Mouse (Mus musculus) thymus, adult 2 months (tissue): ENCODE data around the gene Olfr592. TPM values are rescaled to one million over a fixed set of nuclear protein-coding genes. Genes with fewer than 3 reads are reported as not detected.

ENCODE experiments used
- DNase-seq: peaks from one replicate; pipeline ENCODE4 v3.0.0; 2021
- H3K27ac ChIP-seq: fragments of 200-500 bp; 2 replicates; pipeline ENCODE4 v1.5.1; 2012; ENCODE audit warnings: low read length, control low read depth; ENCODE audit not compliant: control insufficient read depth, insufficient read depth
- H3K27me3 ChIP-seq: fragments of 200-500 bp; 2 replicates; pipeline ENCODE4 v1.6.1; 2012; ENCODE audit warnings: mild to moderate bottlenecking, low read length, moderate library complexity, mixed read lengths; ENCODE audit not compliant: control insufficient read depth, insufficient read depth
- H3K36me3 ChIP-seq: fragments of 200-500 bp; 2 replicates; pipeline ENCODE4 v1.6.1; 2012; ENCODE audit warnings: mild to moderate bottlenecking, low read length, moderate library complexity; ENCODE audit not compliant: control insufficient read depth, insufficient read depth
- H3K4me1 ChIP-seq: fragments of 200-500 bp; replicated peaks from 2 replicates; pipeline ENCODE4 v1.6.1; 2012; ENCODE audit warnings: low read length; ENCODE audit not compliant: control insufficient read depth, insufficient read depth
- H3K4me3 ChIP-seq: fragments of 200-500 bp; 2 replicates; pipeline ENCODE4 v1.5.1; 2012; ENCODE audit warnings: mild to moderate bottlenecking, low read length, control low read depth, moderate library complexity; ENCODE audit not compliant: control insufficient read depth, insufficient read depth
- CTCF ChIP-seq: fragments of 200-500 bp; IDR thresholded peaks from 2 replicates; pipeline ENCODE4 v1.5.1; 2012; ENCODE audit warnings: mild to moderate bottlenecking, control low read depth, low read length, moderate library complexity, borderline replicate concordance; ENCODE audit not compliant: control insufficient read depth, poor library complexity, insufficient read depth; ENCODE audit errors: extremely low read depth
- POLR2A ChIP-seq: fragments of 200-500 bp; IDR thresholded peaks from 2 replicates; pipeline ENCODE4 v1.6.1; 2012; ENCODE audit warnings: mild to moderate bottlenecking, low read length, control low read depth, moderate library complexity; ENCODE audit not compliant: control insufficient read depth, poor library complexity, insufficient read depth; ENCODE audit errors: extremely low read depth
- polyA plus RNA-seq: library from polyadenylated mRNA; depleted of rRNA; stranded (reverse); fragments of >200 nt; gene quantifications from 2 replicates; pipeline ENCODE4 v1.2.3, GENCODE M21; 2012; rRNA removed

Olfr592 gene
- polyA plus RNA-seq, 1 experiment: not detected

DNA sequence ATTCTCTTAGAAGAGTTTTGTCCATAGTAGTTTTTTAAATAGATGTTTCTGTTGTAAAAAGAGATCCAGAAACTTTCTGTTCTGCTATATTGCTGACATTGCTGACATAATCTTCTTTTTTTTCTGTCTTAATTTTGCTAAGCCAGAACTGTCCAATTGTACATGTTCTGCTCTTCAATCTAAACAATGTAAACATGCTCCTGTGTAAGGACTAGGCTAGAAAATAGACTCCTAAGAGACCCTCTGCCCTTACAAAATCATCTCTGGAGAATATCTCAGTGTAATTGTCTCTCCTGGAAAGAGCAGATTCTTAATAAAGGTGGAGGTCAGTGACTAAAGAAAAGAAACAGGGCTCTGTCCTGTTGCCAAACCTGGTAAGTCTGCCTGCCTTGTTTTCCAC, 32.1 kb downstream of the Olfr592 start, which contains the start of gene Olfr594:
Gene Olfr594, plus strand, starts transcription at position 301 of the 400 bp plus-strand sequence.
- TF ChIP-seq POLR2A (no peak), CTCF (no peak)
- no peaks in the 10 kb centered on the region for H3K4me1 ChIP-seq
- DNase-seq: no peak
- H3K4me3 ChIP-seq: no peak within 1 kb of the TSS
- no peaks in the 10 kb centered on the region for H3K27me3 ChIP-seq
- H3K27ac ChIP-seq: no peak within 1 kb of the TSS
- no peaks in the 10 kb centered on the region for H3K36me3 ChIP-seq

Other genes with a start within 250 kb of the Olfr592 start
- not detected in 2 replicates for gene Olfr573-ps1, start 242.2 kb upstream of the Olfr592 start, polyA plus RNA-seq
- not detected in 2 replicates for gene Olfr574, start 236.3 kb upstream of the Olfr592 start, polyA plus RNA-seq
- gene Olfr575, start 226.0 kb upstream of the Olfr592 start, polyA plus RNA-seq: not detected in 2 replicates
- gene Olfr576, start 222.1 kb upstream of the Olfr592 start, polyA plus RNA-seq: not detected in 2 replicates
- gene Olfr577, start 208.9 kb upstream of the Olfr592 start, polyA plus RNA-seq: not detected in 2 replicates
- gene Olfr578, start 195.5 kb upstream of the Olfr592 start, polyA plus RNA-seq: not detected in 2 replicates
- not detected in 2 replicates for gene Olfr582, start 146.8 kb upstream of the Olfr592 start, polyA plus RNA-seq
- not detected in 2 replicates for gene Olfr583, start 133.5 kb upstream of the Olfr592 start, polyA plus RNA-seq
- not detected in 2 replicates for gene Olfr584, start 102.9 kb upstream of the Olfr592 start, polyA plus RNA-seq
- gene Olfr585, start 87.1 kb upstream of the Olfr592 start, polyA plus RNA-seq: not detected in 2 replicates
- gene Olfr586, start 59.2 kb upstream of the Olfr592 start, polyA plus RNA-seq: not detected in 2 replicates
- not detected in 2 replicates for gene Olfr588-ps1, start 43.9 kb upstream of the Olfr592 start, polyA plus RNA-seq
- not detected in 2 replicates for gene Olfr589, start 28.4 kb upstream of the Olfr592 start, polyA plus RNA-seq
- gene Olfr591, start 6.5 kb upstream of the Olfr592 start, polyA plus RNA-seq: not detected in 2 replicates
- not detected in 2 replicates for gene Olfr593, start 27.1 kb downstream of the Olfr592 start, polyA plus RNA-seq
- not detected in 2 replicates for gene Olfr594, start 32.2 kb downstream of the Olfr592 start, polyA plus RNA-seq
- gene Usp17ld, start 67.7 kb downstream of the Olfr592 start, polyA plus RNA-seq: not detected in 2 replicates
- not detected in 2 replicates for gene Olfr596, start 120.8 kb downstream of the Olfr592 start, polyA plus RNA-seq
- not detected in 2 replicates for gene Olfr597, start 131.5 kb downstream of the Olfr592 start, polyA plus RNA-seq
- gene Olfr598, start 138.8 kb downstream of the Olfr592 start, polyA plus RNA-seq: not detected in 2 replicates
- gene Olfr599, start 151.1 kb downstream of the Olfr592 start, polyA plus RNA-seq: not detected in 2 replicates
- gene Olfr600, start 164.9 kb downstream of the Olfr592 start, polyA plus RNA-seq: not detected in 2 replicates
- not detected in 2 replicates for gene Olfr601, start 177.9 kb downstream of the Olfr592 start, polyA plus RNA-seq
- gene Olfr603, start 201.4 kb downstream of the Olfr592 start, polyA plus RNA-seq: not detected in 2 replicates
- 0.13 TPM in 1 of 2 replicates, not detected in the other for gene Usp17lc, start 230.3 kb downstream of the Olfr592 start, polyA plus RNA-seq